Mouse (Mus musculus): Measurements from ENCODE around the gene Usp30. TPM values are rescaled to one million over a fixed set of nuclear protein-coding genes. Genes with fewer than 3 reads are reported as not detected.

The Usp30 gene
- polyA plus RNA-seq, 1 experiment: 10.9 TPM

GRCm38 (mm10) chr5:114157236-114157635, 92.0 kb downstream of the Usp30 start:
- H3K27ac ChIP-seq (ENCODE audit: insufficient read depth, low read depth, low read length): no peak overlapping the region
- TF ChIP-seq POLR2A (IDR thresholded peaks at IDR 0.05; ENCODE audit: low read depth, low read length) (no peak), CTCF (IDR thresholded peaks at IDR 0.05; ENCODE audit: extremely low read depth, insufficient read length, insufficient replicate concordance, low read depth, low read length) (no peak)
- H3K4me3 ChIP-seq (ENCODE audit: low read depth, low read length): no peak overlapping the region
- no peaks in the 10 kb centered on the region for H3K27me3 ChIP-seq (ENCODE audit: control insufficient read depth, insufficient read depth, low read length)
- no peaks in the 10 kb centered on the region for H3K36me3 ChIP-seq (ENCODE audit: control insufficient read depth, insufficient read depth, low read length)
- WGBS: 60% methylated on average over 7 of the region's 7 CpGs
- no peaks in the 10 kb centered on the region for H3K4me1 ChIP-seq (ENCODE audit: control insufficient read depth, insufficient read depth, insufficient read length, low read length)

GRCm38 (mm10) chr5:114161424-114161823, 96.2 kb downstream of the Usp30 start:
- H3K4me3 ChIP-seq (ENCODE audit: low read depth, low read length): no peak overlapping the region
- no peaks in the 10 kb centered on the region for H3K4me1 ChIP-seq (ENCODE audit: control insufficient read depth, insufficient read depth, insufficient read length, low read length)
- H3K36me3 ChIP-seq (ENCODE audit: control insufficient read depth, insufficient read depth, low read length): no peaks in the 10 kb centered on the region
- no peaks in the 10 kb centered on the region for H3K27me3 ChIP-seq (ENCODE audit: control insufficient read depth, insufficient read depth, low read length)
- 73% methylated on average over 6 of the region's 6 CpGs for WGBS
- no peak for TF ChIP-seq POLR2A (IDR thresholded peaks at IDR 0.05; ENCODE audit: low read depth, low read length)
- no peak for TF ChIP-seq CTCF (IDR thresholded peaks at IDR 0.05; ENCODE audit: extremely low read depth, insufficient read length, insufficient replicate concordance, low read depth, low read length)
- H3K27ac ChIP-seq (ENCODE audit: insufficient read depth, low read depth, low read length): no peak overlapping the region

GRCm38 (mm10) chr5:114162106-114162815, 97.0 kb downstream of the Usp30 start:
- Histone ChIP-seq H3K36me3 (ENCODE audit: control insufficient read depth, insufficient read depth, low read length) (no peaks in the 10 kb centered on the region), H3K4me3 (ENCODE audit: low read depth, low read length) (no peak overlapping the region), H3K27ac (ENCODE audit: insufficient read depth, low read depth, low read length) (no peak overlapping the region), H3K27me3 (ENCODE audit: control insufficient read depth, insufficient read depth, low read length) (no peaks in the 10 kb centered on the region), H3K4me1 (ENCODE audit: control insufficient read depth, insufficient read depth, insufficient read length, low read length) (no peaks in the 10 kb centered on the region)
- WGBS: 44% methylated on average over 12 of the region's 12 CpGs
- TF ChIP-seq CTCF (IDR thresholded peaks at IDR 0.05; ENCODE audit: extremely low read depth, insufficient read length, insufficient replicate concordance, low read depth, low read length) (no peak), POLR2A (IDR thresholded peaks at IDR 0.05; ENCODE audit: low read depth, low read length) (no peak)

- Histone ChIP-seq H3K27ac (ENCODE audit: insufficient read depth, low read depth, low read length) (no peak overlapping the region), H3K27me3 (ENCODE audit: control insufficient read depth, insufficient read depth, low read length) (no peaks in the 10 kb centered on the region), H3K4me1 (ENCODE audit: control insufficient read depth, insufficient read depth, insufficient read length, low read length) (no peaks in the 10 kb centered on the region), H3K4me3 (ENCODE audit: low read depth, low read length) (no peak overlapping the region), H3K36me3 (ENCODE audit: control insufficient read depth, insufficient read depth, low read length) (no peaks in the 10 kb centered on the region)
- TF ChIP-seq CTCF (IDR thresholded peaks at IDR 0.05; ENCODE audit: extremely low read depth, insufficient read length, insufficient replicate concordance, low read depth, low read length): no peak
- no peak for TF ChIP-seq POLR2A (IDR thresholded peaks at IDR 0.05; ENCODE audit: low read depth, low read length)
- 35% methylated on average over 6 of the region's 6 CpGs for WGBS
Observed at GRCm38 (mm10) chr5:114163117-114163696, 97.9 kb downstream of the Usp30 start.

- Histone ChIP-seq H3K27me3 (ENCODE audit: control insufficient read depth, insufficient read depth, low read length) (no peaks in the 10 kb centered on the region), H3K4me3 (ENCODE audit: low read depth, low read length) (no peak overlapping the region), H3K27ac (ENCODE audit: insufficient read depth, low read depth, low read length) (no peak overlapping the region), H3K36me3 (ENCODE audit: control insufficient read depth, insufficient read depth, low read length) (no peaks in the 10 kb centered on the region), H3K4me1 (ENCODE audit: control insufficient read depth, insufficient read depth, insufficient read length, low read length) (0 out of 2 replicates have a peak, but pooled peaks cover 3% of the 10 kb centered on the region)
- 74% methylated on average over 7 of the region's 7 CpGs for WGBS
- TF ChIP-seq POLR2A (IDR thresholded peaks at IDR 0.05; ENCODE audit: low read depth, low read length) (no peak), CTCF (IDR thresholded peaks at IDR 0.05; ENCODE audit: extremely low read depth, insufficient read length, insufficient replicate concordance, low read depth, low read length) (no peak)
Observed at GRCm38 (mm10) chr5:114170345-114170744, 105.1 kb downstream of the Usp30 start.

GRCm38 (mm10) chr5:114172936-114173335, 107.7 kb downstream of the Usp30 start:
- H3K4me3 ChIP-seq (ENCODE audit: low read depth, low read length): no peak overlapping the region
- H3K27me3 ChIP-seq (ENCODE audit: control insufficient read depth, insufficient read depth, low read length): no peaks in the 10 kb centered on the region
- no peaks in the 10 kb centered on the region for H3K36me3 ChIP-seq (ENCODE audit: control insufficient read depth, insufficient read depth, low read length)
- H3K4me1 ChIP-seq (ENCODE audit: control insufficient read depth, insufficient read depth, insufficient read length, low read length): peaks cover 10% of the 10 kb centered on the region
- WGBS: 88% methylated on average over 3 of the region's 3 CpGs
- TF ChIP-seq POLR2A (IDR thresholded peaks at IDR 0.05; ENCODE audit: low read depth, low read length) (no peak), CTCF (IDR thresholded peaks at IDR 0.05; ENCODE audit: extremely low read depth, insufficient read length, insufficient replicate concordance, low read depth, low read length) (no peak)
- no peak overlapping the region for H3K27ac ChIP-seq (ENCODE audit: insufficient read depth, low read depth, low read length)

GRCm38 (mm10) chr5:114173458-114173857, 108.2 kb downstream of the Usp30 start:
- H3K27me3 ChIP-seq (ENCODE audit: control insufficient read depth, insufficient read depth, low read length): no peaks in the 10 kb centered on the region
- TF ChIP-seq CTCF (IDR thresholded peaks at IDR 0.05; ENCODE audit: extremely low read depth, insufficient read length, insufficient replicate concordance, low read depth, low read length): peak; percentile 36; the same call in 1 of the 2 replicates
- TF ChIP-seq POLR2A (IDR thresholded peaks at IDR 0.05; ENCODE audit: low read depth, low read length): no peak
- peaks cover 10% of the 10 kb centered on the region for H3K4me1 ChIP-seq (ENCODE audit: control insufficient read depth, insufficient read depth, insufficient read length, low read length)
- 63% methylated on average over 7 of the region's 7 CpGs for WGBS
- no peak overlapping the region for H3K4me3 ChIP-seq (ENCODE audit: low read depth, low read length)
- H3K36me3 ChIP-seq (ENCODE audit: control insufficient read depth, insufficient read depth, low read length): no peaks in the 10 kb centered on the region
- H3K27ac ChIP-seq (ENCODE audit: insufficient read depth, low read depth, low read length): no peak overlapping the region
